Mouse (Mus musculus): Measurements from ENCODE around the gene Acvr1c. TPM values are rescaled to one million over a fixed set of nuclear protein-coding genes. Genes with fewer than 3 reads are reported as not detected.

Gene Acvr1c
- total and polyA plus RNA-seq, 2 experiments from 2014 or later: 0.31 to 0.53 TPM

- Histone ChIP-seq H3K36me3 (replicated peaks; ENCODE audit: control insufficient read depth, insufficient read depth, low read length) (no peaks in the 10 kb centered on the region), H3K4me3 (ENCODE audit: low read depth, low read length) (no peak overlapping the region), H3K9ac (replicated peaks; ENCODE audit: low read depth, low read length) (no peak overlapping the region), H3K27me3 (ENCODE audit: control insufficient read depth, insufficient read depth, low read length) (no peaks in the 10 kb centered on the region), H3K4me1 (ENCODE audit: control insufficient read depth, insufficient read depth) (no peaks in the 10 kb centered on the region), H3K9me3 (replicated peaks; ENCODE audit: control insufficient read depth, low read length) (no peaks in the 10 kb centered on the region), H3K27ac (ENCODE audit: low read depth) (no peak overlapping the region), H3K4me2 (ENCODE audit: low read depth, low read length) (no peak overlapping the region)
- DNase-seq (ENCODE audit: low spot score): no peak
- 54% methylated on average over 3 of the region's 3 CpGs for WGBS
- no peak for ATAC-seq (ENCODE audit: insufficient read depth, low read depth)
- TF ChIP-seq CTCF (IDR thresholded peaks at IDR 0.05; ENCODE audit: low read depth): no peak
- no peak for TF ChIP-seq EP300 (IDR thresholded peaks at IDR 0.05; ENCODE audit: low read depth)
These were observed 3.3 kb downstream of the Acvr1c start for GRCm38 (mm10) chr2:58354389-58354788.

DNA sequence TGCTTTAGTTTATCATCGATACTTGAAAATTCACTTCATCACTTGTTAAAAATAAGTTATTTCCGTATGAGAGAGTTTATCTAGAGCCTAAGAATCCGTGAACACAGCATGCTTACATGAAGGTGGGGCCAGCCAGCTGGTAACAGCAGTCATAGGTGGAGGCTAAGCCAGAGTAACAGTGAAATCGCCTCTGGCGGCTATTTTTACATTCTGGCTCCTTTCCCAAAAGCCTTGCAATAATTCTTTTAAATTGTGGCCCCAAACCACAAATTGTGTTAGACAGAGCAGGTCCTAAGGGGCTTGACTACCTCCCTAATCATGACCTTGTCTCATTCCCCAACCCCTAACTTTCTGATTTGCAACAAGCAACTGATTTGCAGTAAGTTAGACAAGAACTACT is 4.8 kb downstream of the Acvr1c start:
- Histone ChIP-seq H3K4me1 (ENCODE audit: control insufficient read depth, insufficient read depth) (no peaks in the 10 kb centered on the region), H3K4me3 (ENCODE audit: low read depth, low read length) (no peak overlapping the region), H3K27me3 (ENCODE audit: control insufficient read depth, insufficient read depth, low read length) (no peaks in the 10 kb centered on the region), H3K9ac (replicated peaks; ENCODE audit: low read depth, low read length) (no peak overlapping the region), H3K4me2 (ENCODE audit: low read depth, low read length) (no peak overlapping the region), H3K36me3 (replicated peaks; ENCODE audit: control insufficient read depth, insufficient read depth, low read length) (no peaks in the 10 kb centered on the region), H3K9me3 (replicated peaks; ENCODE audit: control insufficient read depth, low read length) (no peaks in the 10 kb centered on the region), H3K27ac (ENCODE audit: low read depth) (no peak overlapping the region)
- TF ChIP-seq CTCF (IDR thresholded peaks at IDR 0.05; ENCODE audit: low read depth) (no peak), EP300 (IDR thresholded peaks at IDR 0.05; ENCODE audit: low read depth) (no peak)
- DNase-seq (ENCODE audit: low spot score) (peak; percentile 21), ATAC-seq (ENCODE audit: insufficient read depth, low read depth) (no peak)
- 22% methylated on average over 5 of the region's 5 CpGs for WGBS

DNA sequence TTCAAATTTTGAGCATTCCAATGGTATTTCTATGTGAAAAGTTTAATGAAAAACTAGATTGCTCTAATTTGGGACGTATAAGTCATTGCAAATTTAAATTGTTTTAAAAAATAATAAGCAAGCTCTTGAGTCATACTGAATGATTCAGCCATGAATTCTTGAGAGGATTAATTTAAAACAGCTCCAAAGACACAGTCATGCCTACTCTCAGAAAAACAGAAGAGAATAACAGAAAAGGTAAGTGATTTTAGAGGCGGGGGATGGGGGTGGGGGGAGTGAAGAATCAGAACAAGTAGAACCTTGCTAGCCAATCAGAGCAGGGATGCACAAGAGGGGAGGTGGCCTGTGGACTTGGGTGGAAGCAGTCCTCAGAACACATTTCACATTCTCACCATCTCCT is 7.0 kb downstream of the Acvr1c start:
- DNase-seq (ENCODE audit: low spot score) (no peak), ATAC-seq (ENCODE audit: insufficient read depth, low read depth) (no peak)
- Histone ChIP-seq H3K9ac (replicated peaks; ENCODE audit: low read depth, low read length) (no peak overlapping the region), H3K4me3 (ENCODE audit: low read depth, low read length) (no peak overlapping the region), H3K27me3 (ENCODE audit: control insufficient read depth, insufficient read depth, low read length) (no peaks in the 10 kb centered on the region), H3K27ac (ENCODE audit: low read depth) (no peak overlapping the region), H3K4me1 (ENCODE audit: control insufficient read depth, insufficient read depth) (no peaks in the 10 kb centered on the region), H3K9me3 (replicated peaks; ENCODE audit: control insufficient read depth, low read length) (no peaks in the 10 kb centered on the region), H3K36me3 (replicated peaks; ENCODE audit: control insufficient read depth, insufficient read depth, low read length) (no peaks in the 10 kb centered on the region), H3K4me2 (ENCODE audit: low read depth, low read length) (no peak overlapping the region)
- TF ChIP-seq EP300 (IDR thresholded peaks at IDR 0.05; ENCODE audit: low read depth) (no peak), CTCF (IDR thresholded peaks at IDR 0.05; ENCODE audit: low read depth) (no peak)
- WGBS: 75% methylated on average over 2 of the region's 2 CpGs

DNA sequence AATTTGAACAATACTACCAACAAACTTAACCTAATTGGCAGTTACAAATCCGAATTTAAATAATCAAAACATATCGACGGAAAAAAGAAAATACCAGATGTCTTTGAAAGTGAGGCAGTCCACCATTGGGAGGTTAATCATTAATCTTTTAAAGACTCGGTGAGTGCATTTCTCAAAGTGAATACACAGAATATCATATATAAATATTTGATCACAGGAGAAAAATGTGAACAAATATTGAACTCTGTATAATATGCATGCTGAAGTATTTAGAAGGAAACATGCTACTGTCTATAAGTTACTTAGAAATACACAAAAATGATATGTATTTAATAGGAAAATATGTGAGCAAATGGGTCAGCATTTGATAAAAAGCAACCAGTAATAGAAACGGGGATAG is 21.0 kb downstream of the Acvr1c start:
- Histone ChIP-seq H3K9me3 (replicated peaks; ENCODE audit: control insufficient read depth, low read length) (no peaks in the 10 kb centered on the region), H3K36me3 (replicated peaks; ENCODE audit: control insufficient read depth, insufficient read depth, low read length) (no peaks in the 10 kb centered on the region), H3K27me3 (ENCODE audit: control insufficient read depth, insufficient read depth, low read length) (no peaks in the 10 kb centered on the region), H3K4me3 (ENCODE audit: low read depth, low read length) (no peak overlapping the region), H3K9ac (replicated peaks; ENCODE audit: low read depth, low read length) (no peak overlapping the region), H3K4me1 (ENCODE audit: control insufficient read depth, insufficient read depth) (no peaks in the 10 kb centered on the region), H3K4me2 (ENCODE audit: low read depth, low read length) (no peak overlapping the region), H3K27ac (ENCODE audit: low read depth) (no peak overlapping the region)
- TF ChIP-seq CTCF (IDR thresholded peaks at IDR 0.05; ENCODE audit: low read depth): no peak
- no peak for TF ChIP-seq EP300 (IDR thresholded peaks at IDR 0.05; ENCODE audit: low read depth)
- no peak for DNase-seq (ENCODE audit: low spot score)
- ATAC-seq (ENCODE audit: insufficient read depth, low read depth): no peak
- 79% methylated on average over 5 of the region's 5 CpGs for WGBS

GRCm38 (mm10) chr2:58329589-58329988 is 28.1 kb downstream of the Acvr1c start:
- H3K9me3 ChIP-seq (replicated peaks; ENCODE audit: control insufficient read depth, low read length): no peaks in the 10 kb centered on the region
- no peak overlapping the region for H3K4me2 ChIP-seq (ENCODE audit: low read depth, low read length)
- TF ChIP-seq EP300 (IDR thresholded peaks at IDR 0.05; ENCODE audit: low read depth) (no peak), CTCF (IDR thresholded peaks at IDR 0.05; ENCODE audit: low read depth) (no peak)

More at GRCm38 (mm10) chr2:58329589-58329988, 28.1 kb downstream of the Acvr1c start:
- Histone ChIP-seq H3K27me3 (ENCODE audit: control insufficient read depth, insufficient read depth, low read length) (no peaks in the 10 kb centered on the region), H3K36me3 (replicated peaks; ENCODE audit: control insufficient read depth, insufficient read depth, low read length) (no peaks in the 10 kb centered on the region), H3K9ac (replicated peaks; ENCODE audit: low read depth, low read length) (no peak overlapping the region), H3K27ac (ENCODE audit: low read depth) (no peak overlapping the region), H3K4me1 (ENCODE audit: control insufficient read depth, insufficient read depth) (0 out of 2 replicates have a peak, but pooled peaks cover under 1% of the 10 kb centered on the region), H3K4me3 (ENCODE audit: low read depth, low read length) (no peak overlapping the region)
- ATAC-seq (ENCODE audit: insufficient read depth, low read depth) (no peak), DNase-seq (ENCODE audit: low spot score) (no peak)
- 63% methylated on average over 5 of the region's 5 CpGs for WGBS
